Mouse (Mus musculus) ES-E14 (cell line): ENCODE measurements around the gene Borcs8.

Experiments
- HCFC1 ChIP-seq: IDR thresholded peaks from 2 replicates; pipeline ENCODE4 v1.6.1; 2012; ENCODE audit warnings: low read length, inconsistent platforms, borderline replicate concordance; ENCODE audit not compliant: insufficient read depth
- MAFK ChIP-seq: IDR thresholded peaks from 2 replicates; pipeline ENCODE4 v1.6.1; 2014; ENCODE audit warnings: mild to moderate bottlenecking, low read depth, low read length, inconsistent platforms; ENCODE audit not compliant: insufficient read depth

DNA sequence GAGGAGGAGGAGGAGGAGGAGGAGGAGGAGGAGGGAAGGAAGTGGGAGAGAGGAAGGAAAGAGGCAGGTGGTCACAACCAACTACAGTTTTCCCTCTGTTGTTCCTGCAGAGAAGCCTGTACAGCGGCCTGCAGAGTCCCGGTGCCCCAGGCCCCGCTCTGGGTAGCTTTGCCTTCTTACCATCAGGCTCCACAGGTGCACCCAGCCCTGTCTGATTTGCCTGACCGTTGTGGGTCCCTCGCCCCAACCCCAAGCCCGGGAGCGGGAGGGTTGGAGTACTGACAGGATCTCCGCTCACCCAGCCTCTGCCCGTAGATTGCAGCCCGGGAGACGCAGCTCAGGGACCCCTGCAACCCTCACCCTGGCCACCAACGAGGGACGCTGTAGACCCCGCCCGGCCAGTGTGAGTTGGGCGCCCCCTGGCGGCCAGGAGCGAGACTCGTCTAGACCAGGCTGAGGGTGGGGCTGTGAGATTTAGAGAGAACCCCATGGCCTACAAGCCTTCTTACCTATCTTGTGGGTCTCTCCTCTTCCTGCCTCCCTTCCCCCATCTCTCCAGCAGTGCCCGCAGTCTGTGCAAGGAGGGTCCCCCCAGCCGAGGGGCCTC lies 27.3 kb downstream of the Borcs8 start:
- no peak for TF ChIP-seq HCFC1
- TF ChIP-seq MAFK, result no peak
